Mouse (Mus musculus) gastrocnemius, adult 2 months (tissue): ENCODE results near the gene Mfap3. TPM values are rescaled to one million over a fixed set of nuclear protein-coding genes. Genes with fewer than 3 reads are reported as not detected.
"Not testable (repeated sequence)": the region's sequence is repeated elsewhere in the genome, so short reads cannot be mapped to it uniquely, and the experiment has no call there.

Experiments
- DNase-seq: peaks from one replicate; pipeline ENCODE4 v3.0.0; 2022
- H3K27ac ChIP-seq: fragments of 200-600 bp; 2 replicates; pipeline ENCODE4 v1.8.1; 2022; ENCODE audit warnings: mild to moderate bottlenecking
- H3K4me3 ChIP-seq: fragments of 200-600 bp; 2 replicates; pipeline ENCODE4 v1.8.1; 2022; ENCODE audit warnings: mild to moderate bottlenecking, moderate library complexity
- CTCF ChIP-seq: fragments of 200-600 bp; IDR thresholded peaks from 2 replicates; pipeline ENCODE4 v1.8.1; 2022; ENCODE audit warnings: antibody characterized with exemption, mild to moderate bottlenecking, moderate library complexity
- intact Hi-C: fragments of 180-260 bp; cut with DNase I; formaldehyde crosslinking; loops from one replicate; pipeline ENCODE4 v1.15.1; 2025
- total RNA-seq, 2 experiments: library from RNA; stranded (reverse); gene quantifications; 2 replicates each; pipeline ENCODE4 v1.2.3; 2021

The Mfap3 gene
- total RNA-seq, 2 experiments from 2014 or later, result 7.6 to 9.2 TPM

- Histone ChIP-seq H3K4me3 (no peak overlapping the region), H3K27ac (no peak overlapping the region)
- intact Hi-C loops, result no loop called here
- no peak for TF ChIP-seq CTCF
- no peak for DNase-seq
Observed at GRCm38 (mm10) chr11:57539841-57540418, 21.5 kb downstream of the Mfap3 start.

DNA sequence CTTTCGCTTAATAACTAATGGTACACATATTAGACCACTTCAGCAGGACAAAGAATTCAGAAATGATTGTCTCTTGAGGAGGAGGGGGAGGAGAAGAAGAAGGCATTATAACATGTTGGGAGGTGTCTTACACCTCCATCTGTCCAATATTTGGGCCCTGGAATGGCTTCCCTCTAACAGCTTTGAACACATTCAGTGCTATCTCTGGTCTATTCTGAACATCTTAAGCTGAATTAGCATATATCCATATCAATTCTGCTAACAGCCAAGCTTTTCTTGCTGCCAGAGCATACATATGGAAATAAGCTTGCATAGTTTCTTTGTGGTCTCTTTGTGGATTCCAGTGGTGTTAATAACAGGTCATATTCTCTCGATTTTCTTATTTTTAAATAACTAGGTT is 22.2 kb downstream of the Mfap3 start:
- H3K27ac ChIP-seq, result no peak overlapping the region
- TF ChIP-seq CTCF, result no peak
- DNase-seq, result no peak
- intact Hi-C loops, result no loop called here
- H3K4me3 ChIP-seq, result no peak overlapping the region

- no peak overlapping the region for H3K4me3 ChIP-seq
- intact Hi-C loops, result loop anchor here (1.0 to 2.0 kb wide), 3 partner anchors 78 to 386 kb away; no protein-coding TSS in a partner anchor
- DNase-seq, result peak; percentile 83
- H3K27ac ChIP-seq, result no peak overlapping the region
- peak; percentile 98 for TF ChIP-seq CTCF
Observed at GRCm38 (mm10) chr11:57548618-57549550, 30.4 kb downstream of the Mfap3 start.

- peak; percentile 18; the same call in 1 of the 2 replicates for TF ChIP-seq CTCF
- H3K4me3 ChIP-seq, result no peak overlapping the region
- H3K27ac ChIP-seq, result no peak overlapping the region
- DNase-seq, result no peak
- intact Hi-C loops, result no loop called here
Observed at GRCm38 (mm10) chr11:57550230-57550629, 31.8 kb downstream of the Mfap3 start.

- no peak for TF ChIP-seq CTCF
- intact Hi-C loops, result no loop called here
- Histone ChIP-seq H3K27ac (no peak overlapping the region), H3K4me3 (no peak overlapping the region)
- DNase-seq, result no peak
Observed at GRCm38 (mm10) chr11:57551016-57551415, 32.6 kb downstream of the Mfap3 start.

DNA sequence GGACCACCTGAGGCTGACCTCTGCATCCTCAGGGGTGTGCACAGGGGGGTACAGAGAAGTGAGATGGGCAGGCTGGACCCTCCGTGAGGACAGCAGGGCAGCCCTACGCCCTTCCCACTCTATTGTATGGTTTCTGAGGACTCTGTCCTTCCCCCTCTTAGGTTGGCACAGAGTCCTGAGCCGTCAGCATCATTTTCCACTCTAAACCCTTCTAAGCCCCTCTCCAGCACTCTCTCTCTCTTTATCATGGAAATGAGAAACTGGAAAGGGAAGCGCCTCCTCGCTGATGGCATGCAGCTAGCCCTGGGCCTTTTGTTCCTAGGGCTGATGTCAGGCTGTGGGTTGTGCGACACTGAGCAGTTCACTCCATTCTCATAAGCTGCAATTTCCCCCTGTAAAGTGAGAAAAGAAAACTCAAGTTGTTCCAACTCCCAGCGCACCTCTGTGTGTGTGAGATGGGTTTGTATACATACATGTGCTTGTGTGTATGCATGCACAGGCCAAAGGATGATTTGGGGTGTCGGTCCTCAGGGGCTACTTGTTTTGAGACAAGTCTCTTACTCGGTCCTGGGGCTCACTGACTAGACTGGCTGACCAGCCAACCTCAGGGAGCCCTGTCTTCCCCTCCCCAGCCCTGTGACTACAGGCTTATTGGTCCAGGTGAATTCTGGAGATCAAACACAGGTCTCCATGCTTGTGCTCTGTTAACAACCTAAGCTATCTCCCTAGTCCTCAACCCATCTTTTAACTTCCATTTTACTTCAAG is 34.7 kb downstream of the Mfap3 start:
- DNase-seq, result no peak
- intact Hi-C loops, result no loop called here
- no peak for TF ChIP-seq CTCF
- Histone ChIP-seq H3K4me3 (no peak overlapping the region), H3K27ac (no peak overlapping the region)

GRCm38 (mm10) chr11:57557936-57558335 is 39.5 kb downstream of the Mfap3 start:
- DNase-seq, result peak; percentile 26
- intact Hi-C loops, H3K4me3 ChIP-seq, H3K27ac ChIP-seq: not testable (repeated sequence)

DNA sequence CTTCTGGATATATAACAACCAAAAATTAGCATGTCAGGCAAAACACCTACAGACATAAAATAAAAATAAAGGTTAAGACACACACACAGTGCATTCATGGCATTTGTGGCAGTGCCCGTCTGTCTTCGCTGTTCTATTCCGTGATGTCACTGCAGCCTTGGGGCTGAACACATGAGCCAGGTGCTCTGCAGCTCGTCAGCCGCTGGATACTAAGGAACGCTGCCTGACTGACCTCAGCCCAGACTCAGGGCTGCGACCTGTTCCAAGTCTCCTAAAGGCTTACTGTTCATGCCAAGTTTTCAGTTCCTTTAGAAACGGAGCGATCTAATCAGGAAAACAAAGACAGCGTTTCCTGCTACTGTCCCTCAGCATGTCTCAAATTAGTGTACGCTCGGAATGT is 46.1 kb downstream of the Mfap3 start:
- Histone ChIP-seq H3K27ac (no peak overlapping the region), H3K4me3 (no peak overlapping the region)
- DNase-seq, result no peak
- no peak for TF ChIP-seq CTCF
- intact Hi-C loops, result no loop called here

GRCm38 (mm10) chr11:57566091-57567035 is 47.9 kb downstream of the Mfap3 start:
- no peak for DNase-seq
- TF ChIP-seq CTCF, result no peak
- intact Hi-C loops, result no loop called here
- no peak overlapping the region for H3K27ac ChIP-seq
- H3K4me3 ChIP-seq, result no peak overlapping the region

DNA sequence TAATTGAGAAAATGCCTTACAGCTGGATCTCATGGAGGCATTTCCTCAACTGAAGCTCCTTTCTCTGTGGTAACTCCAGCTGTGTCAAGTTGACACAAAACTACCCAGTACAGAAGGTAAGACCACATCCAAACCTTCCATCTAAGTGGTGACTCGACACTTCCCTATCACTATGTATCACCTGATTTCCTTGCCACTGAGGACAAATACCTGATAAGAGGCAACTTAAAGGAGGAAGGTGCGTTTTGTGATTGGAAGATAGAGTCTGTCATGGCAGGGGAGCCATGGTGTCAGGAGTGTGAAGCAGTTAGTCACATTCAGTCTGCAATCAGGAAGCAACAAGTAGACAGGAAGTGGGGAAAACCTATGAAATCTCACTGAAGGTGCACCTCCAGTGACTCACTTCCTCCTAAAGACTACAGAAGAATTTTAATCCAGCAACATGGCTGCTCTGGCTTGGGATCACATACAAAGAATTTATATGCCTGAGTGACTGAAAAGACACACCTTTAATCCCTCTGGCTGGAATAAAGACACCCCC is 50.6 kb downstream of the Mfap3 start:
- Histone ChIP-seq H3K4me3 (no peak overlapping the region), H3K27ac (no peak overlapping the region)
- TF ChIP-seq CTCF, result no peak
- no peak for DNase-seq
- intact Hi-C loops, result no loop called here

GRCm38 (mm10) chr11:57571035-57571434 is 52.6 kb downstream of the Mfap3 start:
- DNase-seq, result no peak
- no peak overlapping the region for H3K4me3 ChIP-seq
- intact Hi-C loops, result no loop called here
- TF ChIP-seq CTCF, result no peak
- H3K27ac ChIP-seq, result no peak overlapping the region
